Mouse (Mus musculus) heart, embryonic 13.5 days (tissue): ENCODE measurements around the gene Abhd16b. TPM values are rescaled to one million over a fixed set of nuclear protein-coding genes. Genes with fewer than 3 reads are reported as not detected.

Experiments used
- ATAC-seq: fragments of 200-750 bp; cut with Nextera tagmentation; 2 replicates; pipeline ENCODE4 v1.8.0; 2017; ENCODE audit warnings: moderate TSS enrichment; ENCODE audit not compliant: insufficient number of reproducible peaks, low FRiP score, low TSS enrichment; ENCODE audit errors: extremely low read depth
- H3K27ac ChIP-seq: fragments of 300-500 bp; sonication (generic); replicated peaks from 2 replicates; pipeline ENCODE4 v1.5.1; 2015; ENCODE audit warnings: moderate library complexity, mild to moderate bottlenecking, inconsistent platforms
- H3K27me3 ChIP-seq: fragments of 300-500 bp; sonication (generic); replicated peaks from 2 replicates; pipeline ENCODE4 v1.6.1; 2015; ENCODE audit warnings: mild to moderate bottlenecking, inconsistent platforms
- H3K36me3 ChIP-seq: fragments of 300-500 bp; sonication (generic); 2 replicates; pipeline ENCODE4 v1.6.1; 2015; ENCODE audit warnings: mild to moderate bottlenecking, inconsistent platforms
- H3K4me1 ChIP-seq: fragments of 300-500 bp; sonication (generic); 2 replicates; pipeline ENCODE4 v1.6.1; 2015; ENCODE audit warnings: inconsistent platforms
- H3K4me2 ChIP-seq: fragments of 300-500 bp; sonication (generic); 2 replicates; pipeline ENCODE4 v1.6.1; 2015; ENCODE audit warnings: inconsistent platforms, mild to moderate bottlenecking, moderate library complexity
- H3K4me3 ChIP-seq: fragments of 300-500 bp; sonication (generic); 2 replicates; pipeline ENCODE4 v1.5.1; 2015; ENCODE audit warnings: moderate library complexity, mild to moderate bottlenecking, inconsistent platforms
- H3K9ac ChIP-seq: fragments of 300-500 bp; sonication (generic); 2 replicates; pipeline ENCODE4 v1.6.1; 2015; ENCODE audit warnings: inconsistent platforms, mild to moderate bottlenecking, moderate library complexity
- H3K9me3 ChIP-seq: fragments of 300-500 bp; sonication (generic); 2 replicates; pipeline ENCODE4 v1.6.1; 2016; ENCODE audit warnings: inconsistent platforms
- WGBS: fragments of 180-500 bp; shearing (Covaris S2); methylation state at CpG from one replicate; pipeline ENCODE4 v1.1.7; 2015; ENCODE audit warnings: mixed read lengths; 5-methylcytosine and 5-hydroxymethylcytosine counted together
- polyA plus RNA-seq: library from polyadenylated mRNA; unstranded; fragments of >200 nt; fragmentation: Nextera tagmentation; extraction: Ambion mirVana; gene quantifications from 2 replicates; pipeline ENCODE4 v1.2.1, GENCODE M21; 2015

The Abhd16b gene
- 0.11 and 0.27 TPM in 2 replicates for polyA plus RNA-seq

GRCm38 (mm10) chr2:181493156-181493927 is at the start of gene Abhd16b:
Gene Abhd16b, plus strand, starts transcription at chr2:181493206.
- WGBS: 81% methylated on average over 31 of the region's 31 CpGs
- Histone ChIP-seq H3K4me2 (no peak within 1 kb of the TSS), H3K9ac (no peak within 1 kb of the TSS), H3K27me3 (0 out of 2 replicates have a peak, but pooled peaks cover 5% of the 10 kb centered on the region), H3K27ac (no peak within 1 kb of the TSS), H3K4me3 (no peak within 1 kb of the TSS), H3K9me3 (no peaks in the 10 kb centered on the region), H3K36me3 (no peaks in the 10 kb centered on the region), H3K4me1 (peaks cover 14% of the 10 kb centered on the region)
- ATAC-seq: no peak

- H3K27me3 ChIP-seq: no peaks in the 10 kb centered on the region
- WGBS: 75% methylated on average over 4 of the region's 4 CpGs
- no peak overlapping the region for H3K27ac ChIP-seq
- no peak overlapping the region for H3K4me3 ChIP-seq
- 0 out of 2 replicates have a peak, but pooled peaks cover 6% of the 10 kb centered on the region for H3K36me3 ChIP-seq
- H3K9me3 ChIP-seq: peaks cover 4% of the 10 kb centered on the region; the same call in 1 of the 2 replicates
- H3K4me2 ChIP-seq: no peak overlapping the region
- H3K4me1 ChIP-seq: peaks cover 15% of the 10 kb centered on the region
- ATAC-seq: no peak
- H3K9ac ChIP-seq: no peak overlapping the region
These were observed 40.8 kb upstream of the Abhd16b start for GRCm38 (mm10) chr2:181452181-181452580.

DNA sequence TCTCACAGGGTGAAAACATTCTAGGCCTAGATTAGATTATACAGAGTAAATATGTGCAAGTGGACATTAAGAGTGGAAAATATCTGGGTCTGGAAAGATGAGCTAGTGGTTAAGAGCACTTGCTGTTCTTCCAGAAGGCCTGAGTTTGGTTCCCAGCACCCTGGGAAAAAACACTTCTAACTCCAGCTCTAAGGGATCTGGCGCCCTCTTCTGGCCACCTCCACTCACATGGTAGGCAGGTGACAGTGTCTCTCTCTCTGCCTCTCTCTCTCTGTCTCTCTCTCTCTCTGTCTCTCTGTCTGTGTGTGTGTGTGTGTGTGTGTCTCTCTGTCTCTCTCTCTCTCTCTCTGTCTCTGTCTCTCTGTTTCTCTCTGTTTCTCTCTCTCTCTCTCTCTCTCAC is 39.7 kb upstream of the Abhd16b start:
- Histone ChIP-seq H3K27me3 (no peaks in the 10 kb centered on the region), H3K9me3 (peaks cover 4% of the 10 kb centered on the region; the same call in 1 of the 2 replicates), H3K9ac (no peak overlapping the region), H3K4me1 (peaks cover 23% of the 10 kb centered on the region), H3K27ac (no peak overlapping the region), H3K36me3 (0 out of 2 replicates have a peak, but pooled peaks cover 6% of the 10 kb centered on the region), H3K4me2 (no peak overlapping the region), H3K4me3 (no peak overlapping the region)
- ATAC-seq: no peak
- WGBS: 54% methylated on average over 1 of the region's 1 CpGs

- no peak for ATAC-seq
- Histone ChIP-seq H3K4me3 (no peak overlapping the region), H3K4me2 (no peak overlapping the region), H3K27ac (no peak overlapping the region), H3K36me3 (0 out of 2 replicates have a peak, but pooled peaks cover 6% of the 10 kb centered on the region), H3K27me3 (no peaks in the 10 kb centered on the region), H3K9ac (no peak overlapping the region), H3K4me1 (peaks cover 36% of the 10 kb centered on the region), H3K9me3 (peaks cover 4% of the 10 kb centered on the region; the same call in 1 of the 2 replicates)
- 52% methylated on average over 2 of the region's 2 CpGs for WGBS
These were observed 37.1 kb upstream of the Abhd16b start for GRCm38 (mm10) chr2:181455899-181456298.

DNA sequence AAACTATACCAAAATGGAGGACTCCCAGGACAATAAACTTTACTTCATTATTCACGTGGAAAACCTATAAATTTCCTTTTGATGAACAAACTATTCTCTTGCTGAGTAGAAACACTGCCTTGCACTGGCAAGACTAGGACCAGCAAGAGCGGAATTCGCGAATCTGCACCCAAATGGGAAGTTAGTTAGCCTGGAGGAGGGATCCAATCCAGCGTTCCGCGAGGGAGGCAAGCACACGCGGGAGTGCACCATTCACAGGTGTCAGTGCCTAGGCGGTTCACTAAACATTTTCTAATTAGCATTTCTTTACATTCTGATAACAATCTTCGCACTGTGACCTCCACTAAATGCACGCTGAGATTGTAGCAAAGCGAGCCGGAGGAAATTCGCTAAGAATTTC is 35.2 kb upstream of the Abhd16b start:
- H3K27ac ChIP-seq: no peak overlapping the region
- peak overlapping the region; percentile 99 for H3K4me2 ChIP-seq
- 0 out of 2 replicates have a peak, but pooled peaks cover 6% of the 10 kb centered on the region for H3K36me3 ChIP-seq
- peaks cover 43% of the 10 kb centered on the region for H3K4me1 ChIP-seq
- H3K27me3 ChIP-seq: 0 out of 2 replicates have a peak, but pooled peaks cover 2% of the 10 kb centered on the region
- H3K9ac ChIP-seq: peak overlapping the region; percentile 93
- peaks cover 4% of the 10 kb centered on the region; the same call in 1 of the 2 replicates for H3K9me3 ChIP-seq
- no peak for ATAC-seq
- H3K4me3 ChIP-seq: peak overlapping the region; percentile 96
- 5% methylated on average over 15 of the region's 15 CpGs for WGBS

- H3K9me3 ChIP-seq: no peaks in the 10 kb centered on the region
- no peak; the same call in none of the 2 replicates for ATAC-seq
- peak overlapping the region; percentile 93 for H3K9ac ChIP-seq
- peak overlapping the region; percentile 96 for H3K4me3 ChIP-seq
- 0 out of 2 replicates have a peak, but pooled peaks cover 3% of the 10 kb centered on the region for H3K36me3 ChIP-seq
- H3K27me3 ChIP-seq: 0 out of 2 replicates have a peak, but pooled peaks cover 5% of the 10 kb centered on the region
- H3K4me1 ChIP-seq: peaks cover 51% of the 10 kb centered on the region
- WGBS: under 1% methylated on average over 71 of the region's 72 CpGs
- H3K4me2 ChIP-seq: peak overlapping the region; percentile 99
- peak overlapping the region; percentile 84 for H3K27ac ChIP-seq
These were observed 34.4 kb upstream of the Abhd16b start for GRCm38 (mm10) chr2:181458411-181459152.

DNA sequence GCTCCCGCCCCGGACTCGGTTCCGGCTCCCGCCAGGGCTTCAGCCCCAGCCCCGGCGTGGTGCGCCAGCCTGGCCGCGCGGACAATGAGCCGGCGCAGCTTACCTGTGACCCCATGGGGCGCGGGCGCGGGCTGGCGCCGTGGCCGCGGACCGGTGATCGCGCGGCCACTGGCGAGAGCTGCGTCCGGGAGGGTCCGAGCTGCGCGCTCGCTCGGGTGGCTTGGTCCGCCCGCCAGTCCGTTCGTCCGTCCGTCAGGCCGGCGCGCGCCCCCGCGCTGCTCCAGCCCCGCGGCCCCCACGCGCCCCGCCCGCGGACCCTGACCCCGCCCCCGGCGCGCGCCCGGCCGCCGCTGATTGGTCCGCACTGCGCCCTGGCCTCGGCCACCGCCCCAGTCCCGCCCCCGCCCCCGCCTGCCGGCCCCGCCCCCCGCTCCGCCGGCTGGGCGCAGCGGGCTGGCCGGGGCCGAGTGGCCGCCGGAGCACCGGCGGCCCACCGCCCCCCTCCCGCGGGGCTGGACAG is 33.8 kb upstream of the Abhd16b start, which contains the start of gene Zbtb46:
Gene Zbtb46, minus strand, starts transcription at position 274 of the 520 bp plus-strand sequence.
- Histone ChIP-seq H3K4me1 (peaks cover 51% of the 10 kb centered on the region), H3K27me3 (0 out of 2 replicates have a peak, but pooled peaks cover 7% of the 10 kb centered on the region), H3K36me3 (0 out of 2 replicates have a peak, but pooled peaks cover 3% of the 10 kb centered on the region), H3K9ac (peak within 1 kb of the TSS; percentile 93), H3K4me3 (peak within 1 kb of the TSS; percentile 96), H3K27ac (peak within 1 kb of the TSS; percentile 84), H3K4me2 (peak within 1 kb of the TSS; percentile 99), H3K9me3 (no peaks in the 10 kb centered on the region)
- ATAC-seq: peak; percentile 91
- WGBS: under 1% methylated on average over 63 of the region's 83 CpGs

GRCm38 (mm10) chr2:181459673-181460621 is 33.1 kb upstream of the Abhd16b start:
- H3K27me3 ChIP-seq: 0 out of 2 replicates have a peak, but pooled peaks cover 13% of the 10 kb centered on the region
- peak overlapping the region; percentile 96 for H3K4me3 ChIP-seq
- 0 out of 2 replicates have a peak, but pooled peaks cover 3% of the 10 kb centered on the region for H3K36me3 ChIP-seq
- peak; percentile 27; the same call in 1 of the 2 replicates for ATAC-seq
- WGBS: under 1% methylated on average over 71 of the region's 71 CpGs
- H3K9me3 ChIP-seq: no peaks in the 10 kb centered on the region
- H3K4me2 ChIP-seq: peak overlapping the region; percentile 99
- H3K9ac ChIP-seq: peak overlapping the region; percentile 93
- H3K4me1 ChIP-seq: peaks cover 49% of the 10 kb centered on the region
- H3K27ac ChIP-seq: peak overlapping the region; percentile 76

DNA sequence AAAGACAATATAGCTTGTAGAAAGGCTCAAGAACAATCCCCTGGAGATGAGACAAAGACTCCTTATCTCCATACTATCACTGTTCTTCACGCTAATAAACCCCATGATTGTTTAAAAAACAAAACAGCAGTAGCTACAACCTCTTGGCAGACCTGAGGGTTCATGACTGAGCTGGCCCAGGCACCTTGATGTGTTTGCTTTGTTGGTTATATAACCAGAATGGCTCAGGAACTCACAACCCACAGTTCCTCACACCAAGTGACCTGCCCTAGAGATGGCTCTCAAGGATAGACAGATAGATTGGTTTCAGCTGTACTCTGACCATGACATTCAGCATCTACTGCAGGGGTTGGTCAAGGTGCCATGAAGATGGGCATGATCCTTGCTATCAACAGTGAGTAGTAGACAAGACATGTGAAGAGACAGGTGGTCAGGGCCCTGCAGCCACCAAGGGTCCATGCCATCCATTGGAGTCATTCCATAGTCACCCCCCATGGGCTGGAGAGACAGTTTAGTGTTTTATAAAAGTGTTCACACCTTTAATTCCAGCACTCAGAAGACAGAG is 31.4 kb upstream of the Abhd16b start:
- H3K27ac ChIP-seq: no peak overlapping the region
- no peak overlapping the region for H3K4me2 ChIP-seq
- H3K9me3 ChIP-seq: no peaks in the 10 kb centered on the region
- H3K9ac ChIP-seq: no peak overlapping the region
- H3K4me3 ChIP-seq: no peak overlapping the region
- H3K36me3 ChIP-seq: no peaks in the 10 kb centered on the region
- WGBS: 86% methylated on average over 1 of the region's 1 CpGs
- no peak for ATAC-seq
- H3K4me1 ChIP-seq: peaks cover 40% of the 10 kb centered on the region
- H3K27me3 ChIP-seq: 0 out of 2 replicates have a peak, but pooled peaks cover 13% of the 10 kb centered on the region

GRCm38 (mm10) chr2:181462604-181463003 is 30.4 kb upstream of the Abhd16b start:
- WGBS: 83% methylated on average over 1 of the region's 1 CpGs
- ATAC-seq: no peak
- no peak overlapping the region for H3K27ac ChIP-seq
- 0 out of 2 replicates have a peak, but pooled peaks cover 13% of the 10 kb centered on the region for H3K27me3 ChIP-seq
- H3K4me2 ChIP-seq: peak overlapping the region; percentile 53
- H3K36me3 ChIP-seq: no peaks in the 10 kb centered on the region
- H3K9ac ChIP-seq: peak overlapping the region; percentile 50; the same call in 1 of the 2 replicates
- peak overlapping the region; percentile 21; the same call in 1 of the 2 replicates for H3K4me3 ChIP-seq
- no peaks in the 10 kb centered on the region for H3K9me3 ChIP-seq
- H3K4me1 ChIP-seq: peaks cover 33% of the 10 kb centered on the region
